Mouse (Mus musculus) spleen, postnatal 10 days (tissue): ENCODE measurements at regions not wholly inside any gene's neighbourhood (a gene's known extent, or its start where the extent isn't known, plus 50 kb on each side); places are given as distances from the start of the nearest gene placed in this dataset.
A peak's percentile ranks its signal among the peaks of the same experiment; 100 is the strongest.

Source experiments
- DNase-seq, 2 experiments: peaks; one replicate each; pipeline ENCODE4 v3.0.0; 2021 to 2022; ENCODE audit warnings: low spot score in 2 of 2

DNA sequence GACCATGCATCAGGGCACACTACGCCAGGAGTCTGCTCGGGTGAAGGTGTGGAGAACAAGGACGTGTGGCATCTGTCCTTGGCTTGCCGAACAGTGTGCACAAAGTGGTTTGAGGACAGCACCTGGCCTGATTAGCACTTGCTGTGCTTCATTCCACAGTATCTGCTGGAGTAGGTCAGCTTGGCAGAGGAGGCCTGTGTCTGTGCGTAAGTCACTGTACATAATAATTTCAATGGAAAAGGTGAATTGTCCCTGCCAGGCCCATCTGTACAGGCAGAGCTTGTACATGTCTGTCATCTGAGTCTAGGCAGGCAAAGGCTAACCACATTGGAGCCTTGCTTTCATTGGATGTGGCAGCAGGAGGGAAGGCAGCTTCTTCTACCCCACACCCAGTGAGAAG, 979.5 kb upstream of the Car8 start:
- DNase-seq, result no peak

DNA sequence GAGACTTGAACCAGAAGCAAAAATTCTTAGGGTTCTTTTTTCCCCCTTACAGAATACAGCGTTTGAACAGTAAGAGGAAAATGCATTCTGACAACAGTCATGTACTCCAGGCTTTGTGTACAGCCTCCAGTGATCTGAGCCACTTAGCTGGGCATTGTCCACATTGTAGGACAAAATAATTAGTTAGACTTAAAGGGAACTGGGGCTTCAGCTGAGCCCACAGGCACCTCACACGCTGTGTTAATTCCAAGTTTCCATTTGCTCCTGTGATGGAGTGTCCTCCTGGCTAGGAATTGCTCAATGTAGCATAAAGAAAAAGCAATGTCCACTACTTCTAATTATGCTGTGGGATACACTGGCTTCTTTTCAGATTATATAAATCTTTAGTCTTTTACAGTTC, 969.8 kb upstream of the Car8 start:
- DNase-seq, result no peak

GRCm38 (mm10) chr4:9200012-9200411, 961.2 kb upstream of the Car8 start:
- no peak for DNase-seq

DNA sequence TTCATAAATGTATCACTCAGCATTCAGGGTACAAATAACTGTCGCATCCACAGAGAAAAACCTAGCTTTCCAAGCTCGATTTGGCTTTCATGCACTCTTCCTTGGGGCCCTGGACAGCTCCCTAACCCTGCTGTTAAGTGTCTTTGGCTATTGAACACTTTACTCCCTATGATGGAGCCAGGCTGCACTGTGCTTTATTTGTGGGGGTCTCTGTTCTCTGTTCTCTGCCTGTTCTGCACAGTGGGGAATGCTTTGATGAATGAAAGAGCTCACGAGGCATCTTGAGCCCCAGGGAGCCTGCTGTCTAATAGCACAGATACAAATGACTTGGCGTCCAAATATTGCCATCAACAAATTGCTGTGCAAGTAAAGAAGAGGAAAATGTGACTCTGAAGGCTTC, 957.6 kb upstream of the Car8 start:
- DNase-seq, result no peak

DNA sequence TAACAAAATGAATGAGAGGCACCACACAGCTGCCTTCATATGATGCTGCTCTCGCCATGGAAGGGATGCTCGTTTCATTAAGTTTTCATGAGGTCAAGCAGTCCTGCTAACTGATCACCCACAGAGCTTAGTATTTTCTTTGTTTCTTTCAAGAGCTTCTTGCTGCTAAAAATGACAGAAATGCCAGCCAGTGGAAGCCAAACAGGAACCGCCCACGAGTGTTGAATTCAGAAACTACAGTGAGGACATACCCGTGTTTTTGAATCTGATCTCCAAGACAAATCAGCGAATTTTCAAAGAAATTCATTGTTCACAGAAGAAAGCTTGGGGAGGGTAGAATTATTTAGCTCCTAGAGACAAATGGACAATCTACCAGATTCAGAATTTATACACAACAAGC, 954.3 kb upstream of the Car8 start:
- no peak for DNase-seq

DNA sequence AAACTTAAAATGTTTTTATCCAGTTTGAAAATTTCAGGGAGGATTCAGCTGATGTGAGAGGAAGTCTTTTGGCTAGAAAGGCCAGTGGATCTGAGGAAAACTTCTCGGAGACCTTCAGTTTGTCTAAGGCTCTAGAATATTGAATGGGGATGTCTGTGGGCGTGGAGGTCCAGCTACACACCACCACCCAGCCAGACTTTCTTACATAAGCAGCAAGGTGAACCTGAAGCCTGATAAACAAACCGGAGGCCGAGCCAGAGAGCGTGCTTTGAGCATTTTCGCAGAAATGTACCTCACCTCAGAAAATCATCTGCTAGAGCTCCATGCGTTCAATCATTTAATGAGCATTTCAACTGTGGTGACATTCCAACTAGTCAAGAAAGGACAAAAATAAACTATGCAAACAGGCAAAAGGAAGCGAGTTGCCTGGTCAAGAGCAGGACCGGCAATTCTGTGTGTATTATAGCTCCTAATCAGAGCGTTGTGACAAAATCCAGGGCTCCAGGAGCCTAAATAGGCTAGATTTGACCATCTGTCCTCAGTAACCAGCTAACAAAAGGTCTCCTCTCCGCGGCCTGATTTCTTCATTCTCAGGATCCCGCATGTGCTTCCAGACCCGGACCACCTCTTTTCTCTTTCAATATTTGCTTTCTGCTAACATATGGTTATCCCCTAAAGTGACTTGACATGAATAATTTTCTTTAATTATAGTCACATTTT, 946.5 kb upstream of the Car8 start:
- DNase-seq, result no peak

GRCm38 (mm10) chr4:9184451-9185121, 945.7 kb upstream of the Car8 start:
- no peak for DNase-seq

GRCm38 (mm10) chr4:9174365-9174764, 935.5 kb upstream of the Car8 start:
- no peak for DNase-seq

DNA sequence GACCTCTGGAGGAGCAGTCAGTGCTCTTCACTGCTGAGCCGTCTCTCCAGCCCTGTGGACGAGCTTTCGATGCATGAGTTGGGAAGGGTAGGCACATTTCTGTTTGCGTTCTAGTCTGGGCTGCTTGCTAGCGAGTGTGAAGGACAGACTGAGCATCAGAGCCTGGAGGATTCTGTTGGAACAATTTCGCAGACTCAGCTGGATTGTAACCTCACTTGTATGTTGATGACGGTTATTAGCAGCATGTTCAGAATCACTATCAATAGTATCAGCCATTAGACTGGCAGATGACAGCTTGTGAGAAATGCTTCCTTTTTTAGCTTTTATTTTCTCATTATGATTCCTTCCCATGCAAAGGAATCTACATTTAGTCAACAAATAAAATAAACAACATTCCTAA, 923.5 kb upstream of the Car8 start:
- DNase-seq, result no peak

GRCm38 (mm10) chr4:9161814-9162133, 922.9 kb upstream of the Car8 start:
- DNase-seq, result no peak

DNA sequence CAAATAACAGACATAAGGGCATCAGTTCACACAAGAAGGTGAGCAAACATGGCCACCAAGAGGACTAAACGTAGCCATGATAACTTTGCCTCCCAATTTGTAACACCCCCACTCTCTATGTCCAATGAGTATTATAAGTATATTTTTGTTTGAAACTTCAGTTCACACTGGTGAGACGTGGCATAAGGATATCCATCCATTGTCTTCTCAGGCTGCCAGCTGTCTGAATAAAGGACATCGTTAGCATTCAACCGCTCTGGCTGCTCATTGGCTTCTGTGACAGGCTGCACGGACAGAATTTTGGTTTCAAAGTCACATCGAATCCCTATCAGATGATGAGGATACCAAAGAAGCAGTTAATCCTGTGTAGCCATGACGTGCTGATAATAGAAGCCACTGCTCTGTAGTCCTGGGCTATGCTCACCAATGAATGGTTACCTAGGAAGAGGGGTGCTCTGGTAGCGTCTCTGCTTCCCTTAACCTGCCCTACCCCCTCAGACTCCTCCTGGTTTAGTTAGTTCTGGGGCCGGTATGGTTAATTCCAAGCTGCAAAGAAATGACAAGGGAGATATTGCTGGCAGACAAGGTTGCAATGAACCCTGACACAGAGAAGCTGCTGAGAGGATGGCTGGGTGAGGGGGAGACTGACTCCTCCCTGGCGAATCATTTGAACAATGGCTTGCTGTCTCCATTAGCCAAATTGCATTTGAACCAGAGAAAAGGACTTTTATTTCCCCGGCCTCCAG, 922.4 kb upstream of the Car8 start:
- no peak for DNase-seq

- DNase-seq, result no peak
These were observed 908.9 kb upstream of the Car8 start for GRCm38 (mm10) chr4:9147732-9148131.

DNA sequence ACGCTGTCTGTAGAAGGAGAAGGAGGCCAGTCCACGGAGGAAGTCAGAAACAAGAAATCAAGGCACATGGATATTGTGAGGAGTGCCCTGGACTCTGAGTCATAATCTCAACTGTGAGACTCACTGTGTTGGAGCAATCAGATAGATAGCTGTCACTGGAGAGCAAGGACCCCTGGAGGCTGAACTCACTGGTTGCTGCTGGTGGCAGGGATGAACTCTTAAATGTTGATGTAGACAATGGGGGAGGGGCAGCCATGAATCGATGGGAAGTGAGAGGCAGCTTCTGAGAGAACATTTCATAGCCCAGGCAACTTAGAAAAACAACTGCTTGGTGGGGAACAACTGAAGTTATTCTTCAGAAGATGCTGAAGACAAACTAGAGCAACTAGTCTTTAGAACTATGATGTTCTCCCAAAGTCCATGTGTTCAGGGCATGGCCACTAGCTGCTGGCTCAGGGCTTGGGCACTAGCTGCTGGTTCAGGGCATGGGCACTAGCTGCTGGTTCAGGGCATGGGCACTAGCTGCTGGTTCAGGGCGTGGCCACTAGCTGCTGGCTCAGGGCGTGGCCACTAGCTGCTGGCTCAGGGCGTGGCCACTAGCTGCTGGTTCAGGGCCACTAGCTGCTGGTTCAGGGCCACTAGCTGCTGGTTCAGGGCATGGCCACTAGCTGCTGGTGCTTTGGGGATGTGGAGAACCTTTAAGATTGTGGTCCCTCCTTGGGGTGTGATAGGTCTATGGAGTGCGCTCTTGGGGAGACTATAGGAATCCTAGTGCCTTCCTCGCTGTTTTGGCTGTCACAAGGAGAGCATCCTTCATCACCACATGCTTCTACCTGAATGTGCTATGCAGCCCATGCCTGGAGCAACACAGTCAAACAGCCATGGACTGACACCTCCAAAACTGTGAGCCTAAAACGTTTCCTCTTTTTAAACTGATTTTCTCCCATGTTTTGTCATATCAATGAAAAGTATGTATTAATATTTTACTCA, 905.7 kb upstream of the Car8 start:
- no peak for DNase-seq

DNA sequence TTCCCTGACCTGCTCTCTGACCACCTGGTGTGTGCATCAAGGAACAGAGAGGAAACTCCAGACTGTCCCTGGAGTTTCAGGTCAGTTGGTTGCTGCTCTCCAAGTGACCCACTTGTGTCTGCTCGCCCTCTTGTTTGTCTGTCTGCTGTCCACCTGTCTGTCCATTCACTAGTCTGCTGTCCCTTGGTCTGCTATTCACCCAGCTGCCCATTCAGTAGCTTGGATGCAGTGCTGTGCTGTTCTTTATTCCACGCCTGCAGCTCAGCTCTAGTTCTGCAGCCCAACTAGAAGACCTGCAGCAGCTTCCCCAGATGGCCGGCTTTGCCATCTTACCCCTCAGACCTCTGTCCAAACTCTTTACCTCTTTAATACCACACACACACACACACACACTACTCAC, 904.2 kb upstream of the Car8 start:
- no peak for DNase-seq

- DNase-seq, result no peak
These were observed 903.3 kb upstream of the Car8 start for GRCm38 (mm10) chr4:9141946-9142683.

GRCm38 (mm10) chr4:9140691-9141090, 901.9 kb upstream of the Car8 start:
- DNase-seq, result no peak

DNA sequence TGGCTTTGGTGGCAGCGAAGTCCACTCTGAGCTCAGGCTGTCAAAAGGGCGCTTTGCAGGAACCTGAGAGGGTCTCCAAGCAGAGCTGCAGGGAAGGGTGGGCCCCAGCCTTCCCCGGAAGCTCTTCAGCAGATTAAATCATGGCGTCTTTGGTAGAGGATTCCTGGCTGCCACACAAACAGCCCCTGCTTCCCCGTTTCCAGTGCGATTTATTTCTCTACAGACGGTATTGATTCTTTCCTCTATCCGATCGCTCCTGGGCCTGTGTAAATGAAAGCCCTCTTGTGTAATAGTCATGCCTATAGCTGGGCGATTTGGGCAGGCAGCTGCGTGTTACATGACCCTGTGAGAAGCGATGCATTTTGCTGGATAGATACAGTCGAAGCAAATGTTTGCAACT, 897.8 kb upstream of the Car8 start:
- DNase-seq, result no peak

DNA sequence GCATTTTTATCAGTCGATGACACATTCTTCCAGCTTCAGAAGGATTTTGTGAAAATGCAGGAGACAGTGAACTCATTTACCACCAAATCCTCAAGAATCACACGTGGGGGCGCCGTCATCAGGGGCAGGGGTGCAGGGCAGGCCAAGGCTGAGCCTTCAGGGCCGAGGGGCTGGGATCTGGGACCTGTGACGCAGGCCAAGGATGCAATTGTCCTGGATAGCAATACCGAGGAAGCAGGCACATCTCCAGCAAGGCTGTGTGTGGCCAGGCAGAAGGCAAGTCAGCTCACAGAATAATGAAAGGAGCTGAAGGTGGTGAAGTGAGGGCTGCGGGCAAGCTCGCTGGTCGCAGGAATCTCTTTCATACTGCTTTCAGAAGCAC, 897.3 kb upstream of the Car8 start:
- DNase-seq, result no peak

DNA sequence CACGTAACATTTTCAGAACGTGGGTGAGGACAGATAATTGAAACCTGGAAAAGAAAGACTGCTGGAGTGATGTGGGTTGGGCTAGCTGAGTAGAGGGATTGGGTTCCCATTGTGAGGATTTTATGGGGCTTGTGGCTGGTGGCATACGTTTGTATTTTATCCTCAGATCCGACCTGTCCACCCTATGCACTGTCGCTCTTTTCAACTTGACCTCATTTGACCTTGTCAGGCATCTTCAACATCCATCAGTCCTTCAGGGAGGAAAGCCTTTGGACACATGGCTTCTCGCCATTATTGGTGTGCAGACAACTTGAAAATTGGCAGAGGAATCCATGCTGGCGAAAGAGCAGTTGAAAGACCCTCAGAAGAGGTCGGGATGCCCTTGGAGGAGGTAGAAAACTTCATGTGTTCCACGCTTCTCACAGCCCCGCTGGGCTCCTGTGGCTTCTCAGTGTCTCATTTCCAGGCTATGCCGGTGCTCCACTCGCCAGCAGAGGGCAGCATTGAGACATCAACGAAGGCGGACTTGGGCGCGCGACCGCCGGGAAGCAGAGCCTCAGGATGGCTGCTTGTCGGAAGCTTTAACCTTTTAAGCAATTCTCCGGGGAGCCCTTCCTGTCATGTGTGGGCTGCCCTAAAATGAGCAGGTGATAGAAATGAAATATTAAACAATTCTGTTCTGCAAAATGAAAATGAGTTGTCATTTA, 896.8 kb upstream of the Car8 start:
- peak; percentile 76 to 92 for DNase-seq

DNA sequence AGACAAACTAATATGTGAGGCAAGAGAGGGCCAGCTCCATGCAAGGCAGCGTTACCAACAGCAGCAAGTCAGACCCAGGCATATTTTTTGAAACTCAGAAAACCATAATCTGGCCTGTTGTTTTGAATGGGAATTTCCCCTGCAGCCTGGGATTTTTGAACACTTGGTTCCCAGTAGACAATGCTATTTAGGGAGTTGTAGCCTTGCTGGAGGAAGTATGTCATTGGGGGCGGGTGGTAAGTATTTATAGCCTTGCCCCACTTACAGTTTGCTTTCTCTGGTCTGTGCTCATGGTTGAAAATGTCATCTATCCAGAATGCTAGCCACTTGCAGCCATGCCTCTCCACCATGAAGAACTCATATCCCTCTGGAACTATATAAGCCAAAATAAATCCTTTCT, 894.9 kb upstream of the Car8 start:
- no peak for DNase-seq
